Mouse (Mus musculus): ENCODE measurements around the gene Atrnl1.

Gene Atrnl1

GRCm38 (mm10) chr19:57686596-57686995, 75.8 kb downstream of the Atrnl1 start:
- peak; percentile 19 to 38 for DNase-seq (ENCODE audit: low spot score in 2 of 2)

GRCm38 (mm10) chr19:57692566-57692965, 81.7 kb downstream of the Atrnl1 start:
- no peak for DNase-seq (ENCODE audit: low spot score in 2 of 2)

GRCm38 (mm10) chr19:57696781-57697180, 85.9 kb downstream of the Atrnl1 start:
- DNase-seq (ENCODE audit: low spot score in 2 of 2) = peak in 1 of 2 experiments; percentile 33

GRCm38 (mm10) chr19:57713138-57713537, 102.3 kb downstream of the Atrnl1 start:
- no peak for DNase-seq (ENCODE audit: low spot score in 2 of 2)

- DNase-seq (ENCODE audit: low spot score in 2 of 2) = no peak
Observed at GRCm38 (mm10) chr19:57724920-57725319, 114.1 kb downstream of the Atrnl1 start.

GRCm38 (mm10) chr19:57725326-57725725, 114.5 kb downstream of the Atrnl1 start:
- DNase-seq (ENCODE audit: low spot score in 2 of 2) = no peak

GRCm38 (mm10) chr19:57727009-57727408, 116.2 kb downstream of the Atrnl1 start:
- DNase-seq (ENCODE audit: low spot score in 2 of 2) = no peak

- DNase-seq (ENCODE audit: low spot score in 2 of 2) = no peak
Observed at GRCm38 (mm10) chr19:57737475-57737874, 126.6 kb downstream of the Atrnl1 start.

GRCm38 (mm10) chr19:57745579-57745978, 134.7 kb downstream of the Atrnl1 start:
- peak in 1 of 2 experiments; percentile 34 for DNase-seq (ENCODE audit: low spot score in 2 of 2)

- DNase-seq (ENCODE audit: low spot score in 2 of 2) = no peak
Observed at GRCm38 (mm10) chr19:57746553-57746952, 135.7 kb downstream of the Atrnl1 start.

- DNase-seq (ENCODE audit: low spot score in 2 of 2) = no peak
Observed at GRCm38 (mm10) chr19:57752189-57752588, 141.4 kb downstream of the Atrnl1 start.

- no peak for DNase-seq (ENCODE audit: low spot score in 2 of 2)
Observed at GRCm38 (mm10) chr19:57762526-57762925, 151.7 kb downstream of the Atrnl1 start.

GRCm38 (mm10) chr19:57764576-57765371, 153.9 kb downstream of the Atrnl1 start:
- DNase-seq (ENCODE audit: low spot score in 2 of 2) = no peak

GRCm38 (mm10) chr19:57767051-57767450, 156.2 kb downstream of the Atrnl1 start:
- DNase-seq (ENCODE audit: low spot score in 2 of 2) = no peak

- no peak for DNase-seq (ENCODE audit: low spot score in 2 of 2)
Observed at GRCm38 (mm10) chr19:57768661-57769060, 157.8 kb downstream of the Atrnl1 start.

- no peak for DNase-seq (ENCODE audit: low spot score in 2 of 2)
Observed at GRCm38 (mm10) chr19:57782366-57783089, 171.7 kb downstream of the Atrnl1 start.

- no peak for DNase-seq (ENCODE audit: low spot score in 2 of 2)
Observed at GRCm38 (mm10) chr19:57786699-57787098, 175.9 kb downstream of the Atrnl1 start.

GRCm38 (mm10) chr19:57802207-57802606, 191.4 kb downstream of the Atrnl1 start:
- no peak for DNase-seq (ENCODE audit: low spot score in 2 of 2)

GRCm38 (mm10) chr19:57802771-57803482, 192.1 kb downstream of the Atrnl1 start:
- DNase-seq (ENCODE audit: low spot score in 2 of 2) = no peak

GRCm38 (mm10) chr19:57803483-57803820, 192.6 kb downstream of the Atrnl1 start:
- DNase-seq (ENCODE audit: low spot score in 2 of 2) = no peak

- DNase-seq (ENCODE audit: low spot score in 2 of 2) = no peak
Observed at GRCm38 (mm10) chr19:57808363-57808762, 197.5 kb downstream of the Atrnl1 start.

- no peak for DNase-seq (ENCODE audit: low spot score in 2 of 2)
Observed at GRCm38 (mm10) chr19:57814291-57814690, 203.5 kb downstream of the Atrnl1 start.

Data from frontal cortex, postnatal 10 days (tissue).